Mouse (Mus musculus) left cerebral cortex, adult 9 months (tissue): ENCODE data around the gene Slc9b1.
A peak's percentile ranks its signal among the peaks of the same experiment; 100 is the strongest.

ENCODE experiments used
- DNase-seq, 2 experiments: peaks; one replicate each; pipeline ENCODE4 v3.0.0; 2022; ENCODE audit warnings: low spot score in 2 of 2

Gene Slc9b1

GRCm38 (mm10) chr3:135379868-135380267 is 32.0 kb downstream of the Slc9b1 start:
- no peak for DNase-seq

GRCm38 (mm10) chr3:135393186-135393585 is 45.4 kb downstream of the Slc9b1 start:
- DNase-seq = no peak

- no peak for DNase-seq
Observed at GRCm38 (mm10) chr3:135395085-135395484, 47.3 kb downstream of the Slc9b1 start.

- no peak for DNase-seq
Observed at GRCm38 (mm10) chr3:135396081-135396480, 48.3 kb downstream of the Slc9b1 start.

GRCm38 (mm10) chr3:135397112-135397511 is 49.3 kb downstream of the Slc9b1 start:
- DNase-seq = no peak

GRCm38 (mm10) chr3:135402201-135402658 is 54.4 kb downstream of the Slc9b1 start:
- DNase-seq = peak in 1 of 2 experiments; percentile 85

GRCm38 (mm10) chr3:135403211-135403610 is 55.4 kb downstream of the Slc9b1 start:
- peak in 1 of 2 experiments; percentile 5 for DNase-seq

- no peak for DNase-seq
Observed at GRCm38 (mm10) chr3:135403856-135404255, 56.0 kb downstream of the Slc9b1 start.

- DNase-seq = peak in 1 of 2 experiments; percentile 15
Observed at GRCm38 (mm10) chr3:135404599-135404998, 56.8 kb downstream of the Slc9b1 start.

GRCm38 (mm10) chr3:135407351-135407750 is 59.5 kb downstream of the Slc9b1 start:
- DNase-seq = no peak

- DNase-seq = no peak
Observed at GRCm38 (mm10) chr3:135409219-135409618, 61.4 kb downstream of the Slc9b1 start.

DNA sequence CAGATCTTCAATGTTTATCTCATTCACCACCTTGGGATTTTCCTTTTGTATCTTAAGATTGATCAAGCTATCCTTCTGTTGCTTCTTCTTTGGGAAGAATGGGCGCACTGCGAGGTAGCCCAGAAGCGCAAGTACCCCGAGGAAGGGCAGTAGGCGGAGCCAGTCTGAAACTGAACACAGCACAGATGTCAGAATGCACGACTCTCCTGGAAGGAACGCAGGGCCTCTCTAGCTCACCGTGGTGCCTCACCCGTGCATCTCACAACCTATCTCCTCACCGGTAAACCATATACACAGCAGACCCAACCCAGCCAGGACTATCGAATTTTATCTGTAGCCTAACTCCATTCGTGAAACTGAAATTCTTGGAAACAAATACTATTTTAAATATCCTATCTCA is 63.2 kb downstream of the Slc9b1 start:
- DNase-seq = no peak

DNA sequence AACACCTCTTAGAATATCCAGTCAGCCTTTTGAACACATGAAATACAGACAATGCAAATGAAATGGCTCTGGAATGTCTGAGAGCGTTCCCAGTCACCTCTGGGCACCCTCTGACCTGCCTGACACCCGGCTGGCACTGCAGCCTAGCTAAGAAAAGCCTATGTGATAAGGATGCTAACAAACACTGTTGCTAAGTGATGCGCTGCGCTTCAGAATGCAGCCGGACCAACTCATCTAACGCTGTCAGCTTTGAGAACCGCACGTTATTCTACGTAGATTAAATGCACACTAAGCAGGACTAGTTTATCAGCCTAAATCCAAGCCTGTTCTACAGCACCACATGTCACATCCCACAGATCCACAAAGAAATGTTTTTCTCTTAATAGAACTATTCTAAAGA is 64.0 kb downstream of the Slc9b1 start:
- DNase-seq = no peak

GRCm38 (mm10) chr3:135417245-135417644 is 69.4 kb downstream of the Slc9b1 start:
- no peak for DNase-seq

DNA sequence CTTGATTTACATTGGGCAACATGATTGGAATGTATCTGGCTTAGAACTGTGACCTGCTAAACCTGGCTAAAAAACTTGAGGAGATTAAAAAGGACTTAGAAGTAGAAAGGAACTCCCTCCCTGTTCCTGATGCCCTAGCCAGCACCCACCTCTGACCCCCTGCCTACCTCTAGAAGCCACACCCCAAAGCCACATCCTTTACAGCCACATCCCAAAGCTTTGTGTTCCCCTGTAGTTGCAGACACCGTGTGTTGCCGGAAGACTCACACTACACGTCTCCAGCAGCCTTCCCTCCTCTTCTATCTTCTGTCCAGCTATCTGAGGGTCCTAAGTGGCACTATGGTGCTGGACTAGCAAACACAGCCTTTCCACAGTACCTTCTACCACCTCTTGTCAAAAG is 70.0 kb downstream of the Slc9b1 start:
- DNase-seq = no peak

DNA sequence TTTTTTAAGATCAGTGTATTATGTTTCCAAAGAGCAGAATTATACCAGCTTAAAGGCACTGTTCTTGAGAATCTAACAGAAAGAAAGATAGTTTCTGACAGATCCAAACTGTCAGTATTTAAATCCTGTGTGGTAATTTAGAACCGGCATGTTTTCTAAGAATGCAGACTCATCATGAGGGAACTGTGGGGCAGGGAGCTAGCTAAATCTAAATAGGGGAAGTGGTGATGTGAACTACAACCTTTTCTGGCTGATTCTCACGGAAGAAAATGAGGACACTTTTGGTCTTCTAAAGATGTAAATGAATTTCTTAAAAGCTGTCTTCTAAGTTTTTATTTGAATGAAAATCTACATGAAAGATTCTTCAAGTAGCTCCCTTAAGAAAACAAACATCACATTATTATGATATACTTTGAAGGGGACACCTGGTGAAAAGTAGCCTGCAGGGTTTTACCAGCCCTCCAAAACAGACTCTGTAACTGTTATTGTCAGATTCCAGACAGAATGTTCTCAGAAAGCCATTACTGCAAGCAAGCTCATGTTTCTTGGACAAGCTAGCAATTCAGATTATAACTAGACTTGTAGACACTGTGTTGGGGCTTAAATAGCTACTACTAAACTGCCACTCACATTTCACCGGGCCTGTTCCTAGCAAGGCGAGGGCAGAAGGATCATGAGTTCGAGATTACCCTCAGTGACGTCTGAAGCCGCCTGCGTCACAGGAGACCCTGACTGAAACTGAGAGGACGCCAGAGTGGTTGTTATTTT is 72.9 kb downstream of the Slc9b1 start:
- DNase-seq = no peak

- DNase-seq = no peak
Observed at GRCm38 (mm10) chr3:135421310-135421594, 73.4 kb downstream of the Slc9b1 start.

GRCm38 (mm10) chr3:135422232-135422855 is 74.5 kb downstream of the Slc9b1 start:
- DNase-seq = no peak

- DNase-seq = peak; percentile 67 to 80
Observed at GRCm38 (mm10) chr3:135422856-135423607, 75.2 kb downstream of the Slc9b1 start.

- DNase-seq = no peak
Observed at GRCm38 (mm10) chr3:135423608-135424212, 75.9 kb downstream of the Slc9b1 start, which contains the start of gene Cisd2. Gene Cisd2 (minus strand): TSS chr3:135423925.

DNA sequence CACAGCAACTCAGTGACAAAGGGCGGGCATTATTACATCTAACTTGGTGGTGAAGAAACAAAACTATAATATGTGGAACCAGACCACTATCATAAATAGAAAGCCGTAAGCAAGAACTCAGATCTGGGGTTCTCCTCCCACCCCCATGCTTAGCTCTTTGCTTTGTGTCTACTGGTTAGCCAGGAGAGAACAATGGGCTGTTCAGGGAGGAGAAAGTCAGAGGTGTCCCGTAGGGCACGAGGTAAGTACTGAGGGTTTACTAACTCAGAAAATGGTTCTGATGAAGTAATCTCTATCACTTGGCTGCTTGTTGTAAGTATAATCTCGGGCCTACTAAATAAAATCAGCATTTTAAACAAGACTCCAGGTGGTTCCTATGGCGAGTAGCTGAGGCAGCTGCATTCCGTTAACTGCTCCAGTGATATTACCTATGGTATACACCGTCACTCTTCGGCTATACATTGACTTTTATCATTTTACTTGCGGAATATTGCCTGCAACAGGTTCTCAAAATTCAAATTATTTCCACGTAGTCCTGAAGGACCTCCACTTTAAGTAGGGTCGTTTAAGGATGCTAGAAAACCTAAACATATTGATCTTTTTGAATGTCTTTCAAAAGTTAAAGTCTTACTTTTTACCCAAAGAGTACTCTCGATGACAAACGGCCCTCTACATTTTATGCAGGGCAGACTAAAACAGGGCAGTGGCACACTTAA is 89.2 kb downstream of the Slc9b1 start:
- DNase-seq = no peak
